ENCODE assay signal across 13 mouse cellular contexts in genomic region chr5:125173868-125174267, GRCm38 (mm10). TPM values are rescaled to one million over a fixed set of nuclear protein-coding genes. Genes with fewer than 3 reads are reported as not detected.
DNase-seq lines count a peak whose midpoint lies in the region; ATAC-seq and TF ChIP-seq lines count a peak whose summit lies in the region.
"Had no signal": no experiment of that assay in that cellular context is flagged by ENCODE, and none has a peak within 500 bp of the region (broad histone marks: within the 10 kb centered on the region; RNA-seq: fewer than 3 reads in every experiment).

No protein-coding gene starts in this region.

- DNase-seq in forebrain, embryonic 10.5 days (ENCODE audit: extremely low spot score, low spot score), result no peak
- DNase-seq in forebrain, embryonic 11.5 days (ENCODE audit: low spot score), result no peak
- DNase-seq in neural tube, embryonic 11.5 days (ENCODE audit: low spot score), result no peak
- no peak for DNase-seq in neural tube, embryonic 10.5 days (ENCODE audit: extremely low spot score, low spot score)
- DNase-seq in midbrain, embryonic 11.5 days (ENCODE audit: low spot score, missing footprints), result no peak
- DNase-seq in embryo, embryonic 10 days (ENCODE audit: low spot score), result no peak
- DNase-seq in thymus, postnatal 25 days, result no peak
- DNase-seq in left cerebral cortex, adult 2 months (ENCODE audit: extremely low spot score in 1 of 2, low spot score in 2 of 2), result no peak
- DNase-seq: heart, postnatal 36 days; lung, postnatal 4 days; right cerebral cortex, adult 18-20 months; thymus, postnatal 4 days had no signal

- whole genome bisulfite sequencing in forebrain, embryonic 10.5 days, result 88% methylated on average over 1 of the region's 1 CpGs
- 94% methylated on average over 1 of the region's 1 CpGs for WGBS in forebrain, embryonic 11.5 days
- WGBS in neural tube, embryonic 11.5 days, result 65% methylated on average over 1 of the region's 1 CpGs
- 84% methylated on average over 1 of the region's 1 CpGs for WGBS in midbrain, embryonic 11.5 days

- H3K4me3 ChIP-seq in forebrain, embryonic 10.5 days, result no peak overlapping the region
- no peak overlapping the region for H3K4me3 ChIP-seq in forebrain, embryonic 11.5 days (ENCODE audit: low read depth, low read length)
- H3K4me3 ChIP-seq in neural tube, embryonic 11.5 days (ENCODE audit: low read depth, low read length), result no peak overlapping the region
- H3K4me3 ChIP-seq in midbrain, embryonic 11.5 days (ENCODE audit: low read depth, low read length), result no peak overlapping the region
- no peak overlapping the region for H3K4me3 ChIP-seq in left cerebral cortex, adult 2 months
- H3K4me3 ChIP-seq: myocyte had no signal

- H3K4me2 ChIP-seq in forebrain, embryonic 11.5 days (ENCODE audit: low read depth, low read length, severe bottlenecking), result no peak overlapping the region
- no peak overlapping the region for H3K4me2 ChIP-seq in neural tube, embryonic 11.5 days (ENCODE audit: low read depth)
- no peak overlapping the region for H3K4me2 ChIP-seq in midbrain, embryonic 11.5 days

- H3K9ac ChIP-seq in forebrain, embryonic 11.5 days (ENCODE audit: low read length), result no peak overlapping the region
- H3K9ac ChIP-seq in neural tube, embryonic 11.5 days (ENCODE audit: low read length), result no peak overlapping the region
- H3K9ac ChIP-seq in midbrain, embryonic 11.5 days (ENCODE audit: low read length), result no peak overlapping the region

- H3K27me3 ChIP-seq in forebrain, embryonic 10.5 days (ENCODE audit: poor library complexity, severe bottlenecking), result no peaks in the 10 kb centered on the region
- no peaks in the 10 kb centered on the region for H3K27me3 ChIP-seq in forebrain, embryonic 11.5 days (ENCODE audit: control insufficient read depth, insufficient read depth, low read length)
- H3K27me3 ChIP-seq in neural tube, embryonic 11.5 days (ENCODE audit: control insufficient read depth, insufficient read depth, low read length), result no peaks in the 10 kb centered on the region
- no peaks in the 10 kb centered on the region for H3K27me3 ChIP-seq in midbrain, embryonic 11.5 days (ENCODE audit: control insufficient read depth, insufficient read depth, low read length)

- H3K4me1 ChIP-seq in forebrain, embryonic 10.5 days, result peaks cover 91% of the 10 kb centered on the region
- peaks cover 45% of the 10 kb centered on the region for H3K4me1 ChIP-seq in forebrain, embryonic 11.5 days (replicated peaks; ENCODE audit: control insufficient read depth, insufficient read depth, low read length)
- peaks cover 63% of the 10 kb centered on the region for H3K4me1 ChIP-seq in neural tube, embryonic 11.5 days (ENCODE audit: control insufficient read depth, insufficient read depth, low read length)
- peaks cover 66% of the 10 kb centered on the region for H3K4me1 ChIP-seq in midbrain, embryonic 11.5 days (ENCODE audit: control insufficient read depth, insufficient read depth, low read length)

- no peak for TF ChIP-seq CTCF in left cerebral cortex, adult 2 months (IDR thresholded peaks at IDR 0.05)

- H3K27ac ChIP-seq in forebrain, embryonic 10.5 days, result peak overlapping the region; percentile 62
- no peak overlapping the region for H3K27ac ChIP-seq in forebrain, embryonic 11.5 days (ENCODE audit: low read depth, low read length)
- H3K27ac ChIP-seq in neural tube, embryonic 11.5 days (ENCODE audit: low read depth, low read length), result peak overlapping the region; percentile 40; the same call in 1 of the 2 replicates
- H3K27ac ChIP-seq in midbrain, embryonic 11.5 days (ENCODE audit: low read depth, low read length), result peak overlapping the region; percentile 32; the same call in 1 of the 2 replicates
- no peak overlapping the region for H3K27ac ChIP-seq in left cerebral cortex, adult 2 months

- intact Hi-C loops in left cerebral cortex, adult 2 months (cut with DNase I), result loop anchor here (2.0 to 10.0 kb wide), 2 partner anchors 19 to 191 kb away; no protein-coding TSS in a partner anchor

- H3K9me3 ChIP-seq in forebrain, embryonic 10.5 days, result no peaks in the 10 kb centered on the region
- H3K9me3 ChIP-seq in forebrain, embryonic 11.5 days (ENCODE audit: control insufficient read depth, low read length), result no peaks in the 10 kb centered on the region
- no peaks in the 10 kb centered on the region for H3K9me3 ChIP-seq in neural tube, embryonic 11.5 days (ENCODE audit: control insufficient read depth, low read length)
- H3K9me3 ChIP-seq in midbrain, embryonic 11.5 days (ENCODE audit: control insufficient read depth, low read length), result no peaks in the 10 kb centered on the region

- ATAC-seq in forebrain, embryonic 11.5 days (replicated peaks; ENCODE audit: low FRiP score), result no peak
- no peak for ATAC-seq in neural tube, embryonic 11.5 days (ENCODE audit: insufficient read depth, low FRiP score, low TSS enrichment)
- no peak for ATAC-seq in midbrain, embryonic 11.5 days (ENCODE audit: low FRiP score)

- 0 out of 2 replicates have a peak, but pooled peaks cover 2% of the 10 kb centered on the region for H3K36me3 ChIP-seq in forebrain, embryonic 10.5 days (replicated peaks)
- H3K36me3 ChIP-seq in forebrain, embryonic 11.5 days (ENCODE audit: control insufficient read depth, insufficient read depth, low read length), result no peaks in the 10 kb centered on the region
- H3K36me3 ChIP-seq in neural tube, embryonic 11.5 days (ENCODE audit: control insufficient read depth, insufficient read depth, low read length), result no peaks in the 10 kb centered on the region
- H3K36me3 ChIP-seq in midbrain, embryonic 11.5 days (ENCODE audit: control insufficient read depth, insufficient read depth, low read length), result no peaks in the 10 kb centered on the region

RNA-seq across cellular contexts. Expression of gene Ncor2, which starts 5.2 kb away (rescaled TPM):
- 15.7 and 17.8 TPM in 2 replicates for polyA plus RNA-seq in forebrain, embryonic 10.5 days (2016; fragmentation: Nextera tagmentation; extraction: Ambion mirVana)
- 27.3 and 29.5 TPM in 2 replicates for polyA plus RNA-seq in forebrain, embryonic 11.5 days (2014; fragmentation: Nextera tagmentation; extraction: Ambion mirVana)
- polyA plus RNA-seq in neural tube, embryonic 11.5 days (2014; fragmentation: Nextera tagmentation; extraction: Ambion mirVana), result 23.6 and 24.3 TPM in 2 replicates
- 13.4 and 14.7 TPM in 2 replicates for polyA plus RNA-seq in midbrain, embryonic 11.5 days (2014; fragmentation: Nextera tagmentation; extraction: Ambion mirVana)
- 100 to 1,000 TPM; 228 to 270 TPM for total RNA-seq in left cerebral cortex, adult 2 months (2021)

Comparison
In these comparisons a context has a peak if more than half of its experiments do, and no peak if none do; other contexts are left out.
1. H3K27ac ChIP-seq: peak in forebrain, embryonic 10.5 days (single experiment), neural tube, embryonic 11.5 days (single experiment) and midbrain, embryonic 11.5 days (single experiment); none in forebrain, embryonic 11.5 days (single experiment) and left cerebral cortex, adult 2 months (single experiment).